Mouse (Mus musculus): ENCODE measurements around the gene Speg. TPM values are rescaled to one million over a fixed set of nuclear protein-coding genes. Genes with fewer than 3 reads are reported as not detected.

Speg gene
- polyA plus RNA-seq, 1 experiment from 2014 or later = 20.8 TPM

Other genes with a start within 250 kb of the Speg start
- gene Slc23a3, start 241.4 kb upstream of the Speg start, polyA plus RNA-seq (2014; fragmentation: Nextera tagmentation; extraction: Ambion mirVana) = 0.39 TPM in 1 of 2 replicates, not detected in the other
- gene Cnppd1, start 232.6 kb upstream of the Speg start, polyA plus RNA-seq (2014; fragmentation: Nextera tagmentation; extraction: Ambion mirVana) = 44.4 and 47.6 TPM in 2 replicates
- gene Retreg2, start 232.5 kb upstream of the Speg start, polyA plus RNA-seq (2014; fragmentation: Nextera tagmentation; extraction: Ambion mirVana) = 146 and 152 TPM in 2 replicates
- 33.1 and 36.5 TPM in 2 replicates for gene Zfand2b, start 206.7 kb upstream of the Speg start, polyA plus RNA-seq (2014; fragmentation: Nextera tagmentation; extraction: Ambion mirVana)
- gene Abcb6, start 194.9 kb upstream of the Speg start, polyA plus RNA-seq (2014; fragmentation: Nextera tagmentation; extraction: Ambion mirVana) = 38.3 and 49.1 TPM in 2 replicates
- gene Ankzf1, start 183.1 kb upstream of the Speg start, polyA plus RNA-seq (2014; fragmentation: Nextera tagmentation; extraction: Ambion mirVana) = 20.0 and 20.2 TPM in 2 replicates
- gene Atg9a, start 183.1 kb upstream of the Speg start, polyA plus RNA-seq (2014; fragmentation: Nextera tagmentation; extraction: Ambion mirVana) = 50.5 and 51.3 TPM in 2 replicates
- 15.6 and 17.3 TPM in 2 replicates for gene Glb1l, start 164.5 kb upstream of the Speg start, polyA plus RNA-seq (2014; fragmentation: Nextera tagmentation; extraction: Ambion mirVana)
- gene Stk16, start 164.5 kb upstream of the Speg start, polyA plus RNA-seq (2014; fragmentation: Nextera tagmentation; extraction: Ambion mirVana) = 125 and 129 TPM in 2 replicates
- 13.9 and 20.6 TPM in 2 replicates for gene Tuba4a, start 155.4 kb upstream of the Speg start, polyA plus RNA-seq (2014; fragmentation: Nextera tagmentation; extraction: Ambion mirVana)
- gene A630095N17Rik, start 143.2 kb upstream of the Speg start, polyA plus RNA-seq (2014; fragmentation: Nextera tagmentation; extraction: Ambion mirVana) = not detected in 2 replicates
- 35.9 and 36.9 TPM in 2 replicates for gene Dnajb2, start 138.9 kb upstream of the Speg start, polyA plus RNA-seq (2014; fragmentation: Nextera tagmentation; extraction: Ambion mirVana)
- gene Ptprn, start 110.8 kb upstream of the Speg start, polyA plus RNA-seq (2014; fragmentation: Nextera tagmentation; extraction: Ambion mirVana) = 25.4 and 27.4 TPM in 2 replicates
- 193 and 254 TPM in 2 replicates for gene Resp18, start 96.9 kb upstream of the Speg start, polyA plus RNA-seq (2014; fragmentation: Nextera tagmentation; extraction: Ambion mirVana)
- 139 and 145 TPM in 2 replicates for gene Dnpep, start 57.3 kb upstream of the Speg start, polyA plus RNA-seq (2014; fragmentation: Nextera tagmentation; extraction: Ambion mirVana)
- gene Des, start 15.0 kb upstream of the Speg start, polyA plus RNA-seq (2014; fragmentation: Nextera tagmentation; extraction: Ambion mirVana) = 1.1 TPM in 2 replicates
- gene Gmppa, start 60.6 kb downstream of the Speg start, polyA plus RNA-seq (2014; fragmentation: Nextera tagmentation; extraction: Ambion mirVana) = 58.6 and 64.5 TPM in 2 replicates
- 4.7 and 6.9 TPM in 2 replicates for gene Asic4, start 75.1 kb downstream of the Speg start, polyA plus RNA-seq (2014; fragmentation: Nextera tagmentation; extraction: Ambion mirVana)
- 44.7 and 45.4 TPM in 2 replicates for gene Chpf, start 104.0 kb downstream of the Speg start, polyA plus RNA-seq (2014; fragmentation: Nextera tagmentation; extraction: Ambion mirVana)
- gene Tmem198, start 104.2 kb downstream of the Speg start, polyA plus RNA-seq (2014; fragmentation: Nextera tagmentation; extraction: Ambion mirVana) = 34.0 and 38.3 TPM in 2 replicates
- 18.7 and 21.4 TPM in 2 replicates for gene Obsl1, start 131.2 kb downstream of the Speg start, polyA plus RNA-seq (2014; fragmentation: Nextera tagmentation; extraction: Ambion mirVana)
- gene Inha, start 131.8 kb downstream of the Speg start, polyA plus RNA-seq (2014; fragmentation: Nextera tagmentation; extraction: Ambion mirVana) = 8.2 and 12.3 TPM in 2 replicates
- 16.1 and 18.0 TPM in 2 replicates for gene Stk11ip, start 146.2 kb downstream of the Speg start, polyA plus RNA-seq (2014; fragmentation: Nextera tagmentation; extraction: Ambion mirVana)
- 36.9 and 39.9 TPM in 2 replicates for gene Slc4a3, start 171.0 kb downstream of the Speg start, polyA plus RNA-seq (2014; fragmentation: Nextera tagmentation; extraction: Ambion mirVana)